Mouse (Mus musculus): ENCODE measurements at regions not wholly inside any gene's neighbourhood (a gene's known extent, or its start where the extent isn't known, plus 50 kb on each side); places are given as distances from the start of the nearest gene placed in this dataset.

DNA sequence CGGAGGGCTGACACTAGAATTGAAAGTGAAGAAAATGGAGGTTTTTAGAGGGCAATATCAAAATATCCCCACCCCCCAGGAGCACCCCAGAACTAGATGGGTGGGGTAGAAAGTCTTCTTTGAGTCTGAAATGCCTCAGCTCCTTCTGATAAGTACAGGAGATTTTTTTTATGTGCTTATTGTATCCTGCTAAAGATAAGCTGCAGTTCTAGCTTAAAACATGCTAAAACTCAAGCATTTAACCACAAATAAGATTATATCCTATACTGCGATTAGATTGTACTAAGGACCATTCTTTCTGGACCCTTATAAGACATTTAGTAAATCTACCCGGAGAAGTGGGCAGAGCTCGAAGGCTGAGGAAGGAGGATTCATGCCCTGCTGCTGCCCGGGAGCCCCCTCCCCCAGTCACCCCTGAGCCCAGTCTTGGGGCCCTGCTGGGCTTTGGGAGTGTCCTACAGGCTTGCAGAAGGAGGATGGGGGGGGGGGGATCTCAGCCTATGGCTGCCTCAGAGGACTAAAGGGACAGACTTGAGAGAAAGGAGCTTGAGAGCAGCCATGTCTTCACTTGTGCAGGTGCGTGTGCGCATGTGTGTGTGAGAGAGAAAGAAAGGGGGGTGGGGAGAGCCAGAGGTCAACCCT lies 61.5 kb upstream of the Galnt10 start:
- Histone ChIP-seq H3K36me3 (no peaks in the 10 kb centered on the region), H3K27ac (no peak overlapping the region), H3K4me1 (replicated peaks) (peaks cover 9% of the 10 kb centered on the region), H3K9me3 (replicated peaks) (no peaks in the 10 kb centered on the region), H3K9ac (no peak overlapping the region), H3K4me3 (no peak overlapping the region), H3K27me3 (no peaks in the 10 kb centered on the region; the same call in 1 of the 2 replicates), H3K4me2 (0 out of 2 replicates have a peak overlapping the region, but pooled peaks have one; percentile 6)
- no peak for ATAC-seq (replicated peaks; ENCODE audit: insufficient number of reproducible peaks, insufficient read depth, low FRiP score, low read depth)
- WGBS: 36% methylated on average over 7 of the region's 7 CpGs

GRCm38 (mm10) chr11:57585646-57586045 lies 59.6 kb upstream of the Galnt10 start:
- Histone ChIP-seq H3K36me3 (no peaks in the 10 kb centered on the region), H3K4me2 (no peak overlapping the region), H3K4me1 (replicated peaks) (peaks cover 9% of the 10 kb centered on the region), H3K27ac (no peak overlapping the region), H3K9ac (no peak overlapping the region), H3K9me3 (replicated peaks) (no peaks in the 10 kb centered on the region), H3K4me3 (no peak overlapping the region), H3K27me3 (no peaks in the 10 kb centered on the region; the same call in 1 of the 2 replicates)
- WGBS: 31% methylated on average over 3 of the region's 3 CpGs
- no peak for ATAC-seq (replicated peaks; ENCODE audit: insufficient number of reproducible peaks, insufficient read depth, low FRiP score, low read depth)

- WGBS: 71% methylated on average over 7 of the region's 7 CpGs
- Histone ChIP-seq H3K4me1 (replicated peaks) (no peaks in the 10 kb centered on the region), H3K27ac (no peak overlapping the region), H3K27me3 (no peaks in the 10 kb centered on the region), H3K4me3 (no peak overlapping the region), H3K4me2 (no peak overlapping the region), H3K9ac (no peak overlapping the region), H3K9me3 (replicated peaks) (no peaks in the 10 kb centered on the region), H3K36me3 (no peaks in the 10 kb centered on the region)
- no peak for ATAC-seq (replicated peaks; ENCODE audit: insufficient number of reproducible peaks, insufficient read depth, low FRiP score, low read depth)
Observed at GRCm38 (mm10) chr11:57592228-57592748, 53.0 kb upstream of the Galnt10 start.

Measured in heart, embryonic 15.5 days (tissue).